ENCODE assay signal across 16 mouse cellular contexts in genomic region chr12:84830438-84830837, GRCm38 (mm10). TPM values are rescaled to one million over a fixed set of nuclear protein-coding genes. Genes with fewer than 3 reads are reported as not detected.
DNase-seq lines count a peak whose midpoint lies in the region; ATAC-seq and TF ChIP-seq lines count a peak whose summit lies in the region.
"Had no signal": no experiment of that assay in that cellular context is flagged by ENCODE, and none has a peak within 500 bp of the region (broad histone marks: within the 10 kb centered on the region; RNA-seq: fewer than 3 reads in every experiment).

No protein-coding gene starts in this region.

- no peaks in the 10 kb centered on the region for H3K36me3 ChIP-seq in hindbrain, embryonic 13.5 days
- H3K36me3 ChIP-seq: embryonic facial prominence, embryonic 10.5 days; embryonic facial prominence, embryonic 12.5 days; forebrain, embryonic 15.5 days had no signal

- H3K27me3 ChIP-seq in cerebellum, adult 2 months (ENCODE audit: control insufficient read depth, insufficient read depth, low read length) = no peaks in the 10 kb centered on the region
- no peaks in the 10 kb centered on the region for H3K27me3 ChIP-seq in hindbrain, embryonic 13.5 days
- H3K27me3 ChIP-seq: forebrain, embryonic 13.5 days; forebrain, embryonic 15.5 days had no signal

- H3K4me1 ChIP-seq in cerebellum, adult 2 months (ENCODE audit: control insufficient read depth, insufficient read depth, low read length) = peaks cover 47% of the 10 kb centered on the region
- H3K4me1 ChIP-seq in hindbrain, embryonic 13.5 days (replicated peaks) = no peaks in the 10 kb centered on the region
- H3K4me1 ChIP-seq: forebrain, embryonic 13.5 days; forebrain, embryonic 15.5 days had no signal

- DNase-seq in cerebellum, adult 2 months = peak; percentile 34 to 45
- no peak for DNase-seq in cerebellum, adult 18-20 months
- DNase-seq in cerebellum, adult 9-11 months = peak; percentile 65
- DNase-seq in cerebellum, postnatal 4 days (ENCODE audit: low spot score in 2 of 2) = no peak
- DNase-seq in gastrocnemius, adult 2 months = no peak
- no peak for DNase-seq in gastrocnemius, adult 18-20 months (ENCODE audit: low spot score)
- DNase-seq: adrenal gland, adult 2 months; adrenal gland, postnatal 10 days; adrenal gland, postnatal 25 days; forebrain, postnatal 0 days had no signal

- 50% methylated on average over 5 of the region's 5 CpGs for WGBS in cerebellum, adult 2 months
- WGBS in hindbrain, embryonic 13.5 days = 90% methylated on average over 5 of the region's 5 CpGs

- no peak for TF ChIP-seq POLR2A in cerebellum, adult 2 months (IDR thresholded peaks at IDR 0.05; ENCODE audit: borderline replicate concordance, insufficient read depth, low read length)

- no peak overlapping the region for H3K9ac ChIP-seq in hindbrain, embryonic 13.5 days
- H3K9ac ChIP-seq: embryonic facial prominence, embryonic 12.5 days; forebrain, embryonic 13.5 days; forebrain, embryonic 15.5 days; forebrain, postnatal 0 days had no signal

- H3K4me3 ChIP-seq in cerebellum, adult 2 months (replicated peaks; ENCODE audit: insufficient read depth, low read depth, low read length) = no peak overlapping the region
- H3K4me3 ChIP-seq in gastrocnemius, adult 2 months = no peak overlapping the region
- no peak overlapping the region for H3K4me3 ChIP-seq in hindbrain, embryonic 13.5 days
- H3K4me3 ChIP-seq: embryonic facial prominence, embryonic 10.5 days; embryonic facial prominence, embryonic 12.5 days; forebrain, embryonic 13.5 days; forebrain, embryonic 15.5 days had no signal

- intact Hi-C loops in gastrocnemius, adult 2 months (cut with DNase I) = no loop called here

- no peaks in the 10 kb centered on the region for H3K9me3 ChIP-seq in hindbrain, embryonic 13.5 days
- H3K9me3 ChIP-seq: embryonic facial prominence, embryonic 10.5 days; embryonic facial prominence, embryonic 12.5 days; forebrain, embryonic 13.5 days; forebrain, embryonic 15.5 days had no signal

- no peak overlapping the region for H3K4me2 ChIP-seq in hindbrain, embryonic 13.5 days
- H3K4me2 ChIP-seq: embryonic facial prominence, embryonic 12.5 days; forebrain, embryonic 13.5 days; forebrain, embryonic 15.5 days had no signal

- H3K27ac ChIP-seq in cerebellum, adult 2 months (ENCODE audit: insufficient read depth, low read length) = no peak overlapping the region; the same call in 1 of the 2 replicates
- H3K27ac ChIP-seq in gastrocnemius, adult 2 months = peak overlapping the region; percentile 67
- no peak overlapping the region for H3K27ac ChIP-seq in hindbrain, embryonic 13.5 days
- H3K27ac ChIP-seq: embryonic facial prominence, embryonic 10.5 days; embryonic facial prominence, embryonic 12.5 days; forebrain, embryonic 13.5 days; forebrain, embryonic 15.5 days had no signal

- no peak for TF ChIP-seq CTCF in cerebellum, adult 2 months (IDR thresholded peaks at IDR 0.05; ENCODE audit: borderline replicate concordance, insufficient read depth, low read depth, low read length)
- no peak for TF ChIP-seq CTCF in gastrocnemius, adult 2 months (IDR thresholded peaks at IDR 0.05)

- no peak for ATAC-seq in hindbrain, embryonic 13.5 days (ENCODE audit: low FRiP score)
- ATAC-seq: forebrain, embryonic 13.5 days; forebrain, embryonic 15.5 days; forebrain, postnatal 0 days had no signal

RNA-seq across cellular contexts. Expression of gene Ltbp2, which starts 45.9 kb away (rescaled TPM):
- 18.2 and 25.0 TPM in 2 replicates for polyA plus RNA-seq in cerebellum, adult 2 months (2012; rRNA removed)
- total RNA-seq in gastrocnemius, adult 2 months (2021) = 1 to 10 TPM in 1 of 2 experiments, under 1 TPM in 1; 0.78 to 1.6 TPM
- total RNA-seq in gastrocnemius, adult 18-20 months (2021) = 1 to 10 TPM; 2.6 to 3.1 TPM
- 0.14 and 0.31 TPM in 2 replicates for polyA plus RNA-seq in hindbrain, embryonic 13.5 days (2015; fragmentation: Nextera tagmentation; extraction: Ambion mirVana)
- polyA plus RNA-seq: forebrain, embryonic 11.5 days; forebrain, embryonic 13.5 days had no signal

RNA-seq across cellular contexts. Expression of gene Isca2, which starts 57.4 kb away (rescaled TPM):
- polyA plus RNA-seq in cerebellum, adult 2 months (2012; rRNA removed) = 110 and 111 TPM in 2 replicates
- 10 to 100 TPM; 39.3 to 53.3 TPM for total RNA-seq in gastrocnemius, adult 2 months (2021)
- total RNA-seq in gastrocnemius, adult 18-20 months (2021) = 10 to 100 TPM; 46.8 to 48.2 TPM
- 154 and 158 TPM in 2 replicates for polyA plus RNA-seq in hindbrain, embryonic 13.5 days (2015; fragmentation: Nextera tagmentation; extraction: Ambion mirVana)

RNA-seq across cellular contexts. Expression of gene Npc2, which starts 57.5 kb away (rescaled TPM):
- polyA plus RNA-seq in cerebellum, adult 2 months (2012; rRNA removed) = 54.3 and 56.3 TPM in 2 replicates
- 10 to 100 TPM; 13.2 to 18.0 TPM for total RNA-seq in gastrocnemius, adult 2 months (2021)
- total RNA-seq in gastrocnemius, adult 18-20 months (2021) = 10 to 100 TPM; 14.8 to 15.8 TPM
- 80.8 and 82.3 TPM in 2 replicates for polyA plus RNA-seq in hindbrain, embryonic 13.5 days (2015; fragmentation: Nextera tagmentation; extraction: Ambion mirVana)

Comparison
In these comparisons a context has a peak if more than half of its experiments do, and no peak if none do; other contexts are left out.
1. DNase-seq: peak in cerebellum, adult 2 months (2 of 2) and cerebellum, adult 9-11 months (single experiment); none in cerebellum, adult 18-20 months (0 of 2), cerebellum, postnatal 4 days (0 of 2), gastrocnemius, adult 2 months (single experiment) and gastrocnemius, adult 18-20 months (single experiment).